Mouse (Mus musculus): ENCODE data around the gene Scaf4. TPM values are rescaled to one million over a fixed set of nuclear protein-coding genes. Genes with fewer than 3 reads are reported as not detected.
"Not testable (repeated sequence)": the region's sequence is repeated elsewhere in the genome, so short reads cannot be mapped to it uniquely, and the experiment has no call there.

Gene Scaf4
- polyA plus RNA-seq, 1 experiment from 2014 or later: 10.1 TPM

GRCm38 (mm10) chr16:90216414-90216813, 67.9 kb downstream of the Scaf4 start:
- WGBS (ENCODE audit: insufficient replicate concordance): 76% methylated on average over 2 of the region's 2 CpGs
- ATAC-seq (ENCODE audit: insufficient read depth): no peak
- H3K9ac ChIP-seq: no peak overlapping the region
- H3K36me3 ChIP-seq (replicated peaks): no peaks in the 10 kb centered on the region
- H3K27me3 ChIP-seq: no peaks in the 10 kb centered on the region
- H3K4me1 ChIP-seq (replicated peaks): peaks cover 81% of the 10 kb centered on the region
- H3K4me2 ChIP-seq: no peak overlapping the region
- 0 out of 2 replicates have a peak overlapping the region, but pooled peaks have one; percentile 14 for H3K27ac ChIP-seq (replicated peaks)
- no peak overlapping the region for H3K4me3 ChIP-seq (replicated peaks)
- H3K9me3 ChIP-seq (replicated peaks): no peaks in the 10 kb centered on the region

- WGBS (ENCODE audit: insufficient replicate concordance): 77% methylated on average over 5 of the region's 5 CpGs
- H3K9ac ChIP-seq; H3K9me3 ChIP-seq (replicated peaks); H3K36me3 ChIP-seq (replicated peaks); H3K4me2 ChIP-seq; H3K27me3 ChIP-seq; ATAC-seq (ENCODE audit: insufficient read depth); H3K4me3 ChIP-seq (replicated peaks): not testable (repeated sequence)
- Histone ChIP-seq H3K4me1 (replicated peaks) (peaks cover 82% of the 10 kb centered on the region), H3K27ac (replicated peaks) (peak overlapping the region; percentile 86; the same call in 1 of the 2 replicates)
Observed at GRCm38 (mm10) chr16:90215879-90216278, 68.4 kb downstream of the Scaf4 start.

- 63% methylated on average over 11 of the region's 11 CpGs for WGBS (ENCODE audit: insufficient replicate concordance)
- H3K4me1 ChIP-seq (replicated peaks): peaks cover 78% of the 10 kb centered on the region
- H3K9ac ChIP-seq: no peak overlapping the region
Observed at GRCm38 (mm10) chr16:90214731-90215565, 69.4 kb downstream of the Scaf4 start.

GRCm38 (mm10) chr16:90213477-90214339, 70.6 kb downstream of the Scaf4 start:
- Histone ChIP-seq H3K4me2 (peak overlapping the region; percentile 51), H3K9ac (no peak overlapping the region), H3K4me1 (replicated peaks) (peaks cover 67% of the 10 kb centered on the region), H3K4me3 (replicated peaks) (no peak overlapping the region), H3K27ac (replicated peaks) (peak overlapping the region; percentile 86), H3K9me3 (replicated peaks) (no peaks in the 10 kb centered on the region), H3K36me3 (replicated peaks) (no peaks in the 10 kb centered on the region), H3K27me3 (no peaks in the 10 kb centered on the region)
- WGBS (ENCODE audit: insufficient replicate concordance): 30% methylated on average over 12 of the region's 12 CpGs
- peak; percentile 95 for ATAC-seq (ENCODE audit: insufficient read depth)

More at GRCm38 (mm10) chr16:90214731-90215565, 69.4 kb downstream of the Scaf4 start:
- Histone ChIP-seq H3K9me3 (replicated peaks) (no peaks in the 10 kb centered on the region), H3K4me2 (no peak overlapping the region), H3K27me3 (no peaks in the 10 kb centered on the region), H3K27ac (replicated peaks) (peak overlapping the region; percentile 86), H3K4me3 (replicated peaks) (no peak overlapping the region), H3K36me3 (replicated peaks) (no peaks in the 10 kb centered on the region)
- no peak for ATAC-seq (ENCODE audit: insufficient read depth)

- no peak for ATAC-seq (ENCODE audit: insufficient read depth)
- no peak overlapping the region for H3K27ac ChIP-seq (replicated peaks)
- H3K4me3 ChIP-seq (replicated peaks): no peak overlapping the region
- no peak overlapping the region for H3K9ac ChIP-seq
- peaks cover 52% of the 10 kb centered on the region for H3K4me1 ChIP-seq (replicated peaks)
- no peaks in the 10 kb centered on the region for H3K9me3 ChIP-seq (replicated peaks)
- H3K27me3 ChIP-seq: no peaks in the 10 kb centered on the region
- 67% methylated on average over 8 of the region's 8 CpGs for WGBS (ENCODE audit: insufficient replicate concordance)
- H3K4me2 ChIP-seq: no peak overlapping the region
- no peaks in the 10 kb centered on the region for H3K36me3 ChIP-seq (replicated peaks)
Observed at GRCm38 (mm10) chr16:90211767-90212166, 72.5 kb downstream of the Scaf4 start.

- Histone ChIP-seq H3K4me3 (replicated peaks) (no peak overlapping the region), H3K9ac (no peak overlapping the region), H3K4me1 (replicated peaks) (peaks cover 43% of the 10 kb centered on the region), H3K27me3 (no peaks in the 10 kb centered on the region), H3K4me2 (no peak overlapping the region), H3K27ac (replicated peaks) (no peak overlapping the region), H3K36me3 (replicated peaks) (no peaks in the 10 kb centered on the region), H3K9me3 (replicated peaks) (no peaks in the 10 kb centered on the region)
- WGBS (ENCODE audit: insufficient replicate concordance): 83% methylated on average over 10 of the region's 10 CpGs
- ATAC-seq (ENCODE audit: insufficient read depth): no peak
Observed at GRCm38 (mm10) chr16:90210717-90211116, 73.6 kb downstream of the Scaf4 start.

- 69% methylated on average over 3 of the region's 3 CpGs for WGBS (ENCODE audit: insufficient replicate concordance)
- H3K4me2 ChIP-seq: no peak overlapping the region
- H3K36me3 ChIP-seq (replicated peaks): no peaks in the 10 kb centered on the region
- no peak overlapping the region for H3K27ac ChIP-seq (replicated peaks)
- no peak overlapping the region for H3K4me3 ChIP-seq (replicated peaks)
- H3K9me3 ChIP-seq (replicated peaks): no peaks in the 10 kb centered on the region
- no peaks in the 10 kb centered on the region for H3K27me3 ChIP-seq
- ATAC-seq (ENCODE audit: insufficient read depth): no peak
- no peak overlapping the region for H3K9ac ChIP-seq
- H3K4me1 ChIP-seq (replicated peaks): peaks cover 26% of the 10 kb centered on the region
Observed at GRCm38 (mm10) chr16:90208996-90209395, 75.3 kb downstream of the Scaf4 start.

GRCm38 (mm10) chr16:90204868-90205267, 79.4 kb downstream of the Scaf4 start:
- ATAC-seq (ENCODE audit: insufficient read depth): no peak
- peaks cover under 1% of the 10 kb centered on the region; the same call in 1 of the 2 replicates for H3K4me1 ChIP-seq (replicated peaks)
- no peaks in the 10 kb centered on the region for H3K9me3 ChIP-seq (replicated peaks)
- no peak overlapping the region for H3K4me2 ChIP-seq
- no peak overlapping the region for H3K4me3 ChIP-seq (replicated peaks)
- no peak overlapping the region for H3K27ac ChIP-seq (replicated peaks)
- H3K27me3 ChIP-seq: no peaks in the 10 kb centered on the region; the same call in 1 of the 2 replicates
- H3K9ac ChIP-seq: no peak overlapping the region
- no peaks in the 10 kb centered on the region for H3K36me3 ChIP-seq (replicated peaks)
- WGBS (ENCODE audit: insufficient replicate concordance): 94% methylated on average over 2 of the region's 2 CpGs

GRCm38 (mm10) chr16:90203226-90203962, 80.9 kb downstream of the Scaf4 start:
- WGBS (ENCODE audit: insufficient replicate concordance): 57% methylated on average over 6 of the region's 6 CpGs
- no peaks in the 10 kb centered on the region for H3K36me3 ChIP-seq (replicated peaks)
- peaks cover 15% of the 10 kb centered on the region for H3K4me1 ChIP-seq (replicated peaks)
- H3K9ac ChIP-seq: no peak overlapping the region
- H3K9me3 ChIP-seq (replicated peaks): no peaks in the 10 kb centered on the region
- no peak overlapping the region for H3K4me2 ChIP-seq
- ATAC-seq (ENCODE audit: insufficient read depth): no peak
- H3K4me3 ChIP-seq (replicated peaks): no peak overlapping the region
- no peak overlapping the region for H3K27ac ChIP-seq (replicated peaks)
- no peaks in the 10 kb centered on the region; the same call in 1 of the 2 replicates for H3K27me3 ChIP-seq

- Histone ChIP-seq H3K9me3 (replicated peaks) (no peaks in the 10 kb centered on the region), H3K4me2 (no peak overlapping the region)
- 73% methylated on average over 19 of the region's 19 CpGs for WGBS (ENCODE audit: insufficient replicate concordance)
Observed at GRCm38 (mm10) chr16:90202140-90202539, 82.2 kb downstream of the Scaf4 start.

More at GRCm38 (mm10) chr16:90202140-90202539, 82.2 kb downstream of the Scaf4 start:
- ATAC-seq (ENCODE audit: insufficient read depth): no peak
- Histone ChIP-seq H3K36me3 (replicated peaks) (no peaks in the 10 kb centered on the region), H3K4me3 (replicated peaks) (no peak overlapping the region), H3K4me1 (replicated peaks) (peaks cover 28% of the 10 kb centered on the region), H3K27ac (replicated peaks) (no peak overlapping the region), H3K9ac (no peak overlapping the region), H3K27me3 (no peaks in the 10 kb centered on the region; the same call in 1 of the 2 replicates)

Measured in liver, embryonic 15.5 days (tissue).